Mouse (Mus musculus): ENCODE data around the gene Bbs7.

Bbs7 gene

DNA sequence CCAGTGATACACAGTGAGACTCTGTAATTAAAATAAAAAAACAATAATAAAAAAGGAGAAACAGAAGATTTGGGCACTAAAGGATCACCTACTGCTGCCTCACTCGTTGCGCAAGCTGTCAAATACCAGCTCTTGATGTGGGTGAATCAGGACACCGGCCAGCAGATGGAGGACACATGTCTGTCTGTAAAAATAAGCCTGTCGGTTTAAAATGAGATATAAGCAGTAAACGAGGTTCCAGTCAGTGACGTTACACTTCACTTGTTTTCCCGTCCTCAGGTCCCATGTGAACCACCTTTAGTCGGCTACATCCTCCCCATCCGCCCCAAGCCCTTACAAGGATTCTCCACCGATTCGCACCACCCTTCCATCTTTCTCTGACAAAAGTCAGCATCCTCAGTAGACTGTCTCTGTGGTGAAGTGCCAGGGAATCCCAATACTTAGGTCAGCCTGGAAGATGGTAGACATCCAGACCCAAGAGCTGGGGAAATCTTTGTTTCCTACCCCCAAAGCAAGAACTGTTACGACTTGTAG lies 61.4 kb downstream of the Bbs7 start:
- in situ Hi-C loops (cut with MboI; ENCODE audit: low sequenced_read_pairs): no loop called here

DNA sequence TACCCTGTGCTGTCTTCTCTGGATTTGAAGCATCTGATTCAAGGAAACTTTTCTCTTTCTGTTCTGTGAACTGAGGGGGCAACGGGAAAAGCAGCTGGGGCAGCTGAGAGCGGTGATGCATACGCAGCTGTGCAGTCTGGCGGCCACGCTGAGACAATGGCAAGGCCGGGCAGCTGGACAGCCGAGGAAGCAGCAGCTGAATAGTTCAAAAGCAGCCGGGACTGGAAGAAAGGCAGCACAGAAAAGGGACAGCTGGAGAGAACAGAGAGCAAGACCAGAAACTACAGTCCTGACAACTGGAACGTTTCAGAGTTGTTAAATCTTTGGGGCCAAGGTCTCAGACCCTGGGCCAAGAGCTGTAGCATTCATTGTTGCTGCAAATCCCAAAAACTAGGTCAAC lies 61.9 kb downstream of the Bbs7 start:
- in situ Hi-C loops (cut with MboI; ENCODE audit: low sequenced_read_pairs): no loop called here

DNA sequence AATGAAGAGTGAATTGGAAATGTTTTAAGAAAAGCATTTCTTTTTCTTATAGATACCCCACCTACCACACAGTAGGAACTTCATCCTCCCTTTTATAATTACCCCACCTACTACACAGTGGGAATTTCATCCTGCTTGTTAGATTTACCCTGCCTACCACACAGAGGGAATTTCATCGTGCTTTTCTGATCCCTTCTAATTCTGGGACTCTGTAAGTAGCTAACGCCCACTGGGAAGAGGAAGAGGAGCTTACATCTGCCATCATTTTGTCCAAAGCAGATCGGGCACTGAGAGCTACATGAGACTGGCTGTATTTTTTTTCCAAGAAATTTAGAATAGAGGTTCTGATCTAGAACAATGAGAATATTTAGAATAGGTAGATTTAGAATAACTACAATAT lies 68.3 kb downstream of the Bbs7 start:
- in situ Hi-C loops (cut with MboI; ENCODE audit: low sequenced_read_pairs): no loop called here

DNA sequence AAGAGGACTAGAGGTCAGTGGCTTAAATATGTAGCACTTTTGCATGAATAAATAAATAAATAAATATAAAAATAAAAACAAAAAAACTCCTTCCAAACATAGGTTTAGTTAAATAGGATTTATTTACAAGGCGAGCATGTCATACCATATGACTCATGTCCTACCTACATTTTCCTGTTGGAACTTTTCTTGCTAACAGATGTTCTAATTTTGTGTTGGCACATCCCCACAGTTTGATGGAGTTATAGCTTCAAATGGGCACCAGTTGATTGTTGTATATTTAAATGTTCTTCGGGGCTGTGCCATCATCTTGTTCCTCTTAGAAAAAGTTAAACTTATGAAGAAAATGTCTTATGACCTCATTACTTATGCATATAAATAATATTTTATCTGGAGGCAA lies 71.9 kb downstream of the Bbs7 start:
- in situ Hi-C loops (cut with MboI; ENCODE audit: low sequenced_read_pairs): no loop called here

DNA sequence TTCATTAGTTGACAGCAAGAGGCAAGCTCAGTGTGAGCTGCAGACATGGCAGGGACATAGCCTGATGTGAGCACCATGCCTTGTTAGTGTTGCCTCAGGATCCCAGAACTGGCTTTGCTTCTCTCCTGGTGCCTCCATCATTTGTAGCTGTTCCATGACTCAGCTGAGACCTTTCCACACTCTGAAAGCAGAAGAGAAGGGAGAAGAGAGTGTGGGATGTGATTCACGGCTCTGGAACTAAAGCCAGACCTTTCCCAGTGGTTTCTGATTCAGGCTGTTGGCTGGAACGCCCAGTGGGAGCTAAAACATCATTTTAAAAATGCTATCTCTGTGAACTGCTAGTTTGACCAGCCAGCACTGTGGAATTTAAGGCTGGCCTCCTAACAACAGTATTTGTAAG lies 72.5 kb downstream of the Bbs7 start:
- in situ Hi-C loops (cut with MboI; ENCODE audit: low sequenced_read_pairs): no loop called here

DNA sequence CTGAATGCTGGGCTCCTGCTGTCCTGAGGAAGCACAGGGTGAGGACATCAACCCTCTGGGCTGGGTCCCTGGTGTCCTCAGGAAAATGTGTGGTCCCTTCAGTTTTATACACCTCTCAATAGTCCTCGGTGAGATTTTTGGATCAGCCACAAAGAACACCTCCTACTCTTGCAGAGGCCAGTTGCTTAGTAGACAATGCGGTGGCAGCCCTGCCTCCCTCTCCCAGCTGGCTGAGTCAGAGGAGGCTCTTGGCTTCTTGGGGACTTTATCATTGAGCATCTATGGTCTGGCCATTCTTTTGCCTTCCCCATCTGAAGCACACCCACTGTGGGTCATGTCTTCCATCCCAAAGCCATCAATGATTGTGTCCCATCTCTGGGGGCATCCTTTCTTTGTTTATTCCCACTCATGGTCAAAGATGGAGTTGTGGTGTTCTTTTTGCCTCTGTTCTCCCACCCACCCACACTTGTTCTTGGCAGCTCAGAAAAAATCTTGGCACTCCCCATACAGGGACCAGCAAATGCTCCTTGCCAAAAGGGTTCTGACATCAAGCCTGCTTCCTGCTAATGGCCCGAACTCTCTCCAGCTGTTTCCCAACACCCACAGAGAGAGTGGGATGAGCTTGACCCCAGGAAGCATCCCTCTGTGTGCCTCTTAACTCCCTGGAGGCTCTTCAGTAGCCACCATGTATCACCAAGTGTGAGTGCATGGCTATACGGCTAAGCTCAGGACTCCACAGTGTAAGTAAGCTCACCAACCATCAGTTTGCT lies 75.4 kb downstream of the Bbs7 start:
- in situ Hi-C loops (cut with MboI; ENCODE audit: low sequenced_read_pairs): no loop called here

DNA sequence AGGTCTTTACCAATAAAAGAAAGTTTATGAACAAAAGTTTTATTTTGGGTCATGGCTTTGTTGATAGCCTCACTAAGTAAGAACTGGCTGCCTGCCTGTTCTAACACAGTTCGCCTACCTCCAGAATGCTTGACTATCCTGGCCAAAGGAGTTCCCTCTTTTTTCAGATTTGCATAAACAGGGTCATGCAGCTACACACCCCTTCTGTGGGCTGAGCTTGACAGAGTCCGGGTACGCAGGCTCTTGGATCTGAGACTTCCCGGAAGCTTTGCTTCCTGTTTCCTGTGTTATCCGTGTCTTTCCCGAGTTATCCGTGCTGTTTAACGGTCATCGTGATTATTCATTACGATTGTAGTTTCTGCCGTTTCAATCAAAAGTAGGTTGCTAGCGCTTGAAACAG lies 77.2 kb downstream of the Bbs7 start:
- in situ Hi-C loops (cut with MboI; ENCODE audit: low sequenced_read_pairs): no loop called here

DNA sequence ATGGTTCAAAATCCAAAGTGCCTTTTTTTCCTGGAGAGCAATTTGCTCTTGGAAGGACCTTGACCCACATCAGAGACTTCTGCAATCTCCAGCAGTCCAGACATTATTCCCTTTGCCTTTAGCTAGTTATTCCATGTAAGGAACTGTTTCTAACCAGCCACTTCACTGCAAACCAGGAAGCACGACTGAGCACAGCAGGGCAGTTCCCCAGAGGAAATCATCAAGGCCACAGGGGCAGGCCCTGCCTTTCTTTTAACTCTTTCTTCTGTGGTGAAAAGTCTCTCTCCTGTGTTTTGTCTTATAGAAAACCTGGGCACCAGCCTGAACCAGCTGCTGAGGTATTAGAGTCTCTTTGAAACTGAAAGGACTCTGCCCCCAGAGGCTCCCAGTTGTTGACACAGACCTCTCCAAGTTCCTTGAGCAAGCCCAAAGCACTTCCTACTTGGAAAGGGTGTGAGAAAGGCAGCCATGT lies 80.0 kb downstream of the Bbs7 start:
- in situ Hi-C loops (cut with MboI; ENCODE audit: low sequenced_read_pairs): no loop called here

DNA sequence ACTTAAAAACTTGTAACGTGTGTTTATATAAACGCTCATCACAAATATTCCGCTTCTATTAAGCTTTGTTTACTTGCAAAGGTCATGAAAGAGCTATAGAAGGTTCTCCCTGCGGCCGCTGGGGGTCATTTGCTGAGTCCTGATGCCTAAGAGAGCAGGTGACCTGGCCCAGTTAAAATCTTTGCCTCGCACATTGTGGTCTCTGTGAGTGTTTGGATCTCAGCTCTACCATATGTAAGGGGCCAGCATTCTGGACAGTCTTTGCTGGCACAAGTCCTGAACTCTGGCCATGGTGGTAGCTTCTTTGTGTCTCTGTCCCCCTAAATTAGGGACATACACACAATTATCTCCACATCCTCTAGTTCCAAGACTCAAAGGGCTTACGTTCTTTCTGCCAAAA lies 80.5 kb downstream of the Bbs7 start:
- in situ Hi-C loops (cut with MboI; ENCODE audit: low sequenced_read_pairs): no loop called here

DNA sequence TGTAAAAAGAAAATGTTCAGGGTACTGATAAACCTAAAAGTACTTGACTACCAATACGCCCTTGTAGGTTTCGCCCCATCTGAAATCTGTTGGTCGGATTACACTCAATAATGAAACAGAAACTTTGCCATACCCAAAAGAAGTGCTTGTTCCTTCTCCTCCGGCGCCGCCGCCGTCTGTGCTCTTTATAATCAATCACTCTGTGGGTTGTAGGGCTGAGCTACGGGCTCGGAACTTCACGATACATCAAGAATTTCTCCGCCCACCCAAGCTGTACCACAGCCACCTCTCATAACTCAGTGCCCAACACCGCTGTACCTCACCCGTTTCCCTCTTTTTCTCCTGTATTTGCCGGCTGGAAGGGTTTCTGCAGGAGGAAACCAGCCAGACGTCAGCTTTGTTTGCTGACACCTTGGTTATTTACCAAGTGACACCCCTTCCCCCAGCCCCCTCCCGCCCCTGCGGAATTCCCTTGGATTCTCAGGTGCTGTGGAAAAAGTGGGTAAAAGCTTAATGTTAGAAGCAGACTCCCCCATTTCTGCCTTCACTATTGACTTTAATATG lies 81.2 kb downstream of the Bbs7 start:
- in situ Hi-C loops (cut with MboI; ENCODE audit: low sequenced_read_pairs): no loop called here

DNA sequence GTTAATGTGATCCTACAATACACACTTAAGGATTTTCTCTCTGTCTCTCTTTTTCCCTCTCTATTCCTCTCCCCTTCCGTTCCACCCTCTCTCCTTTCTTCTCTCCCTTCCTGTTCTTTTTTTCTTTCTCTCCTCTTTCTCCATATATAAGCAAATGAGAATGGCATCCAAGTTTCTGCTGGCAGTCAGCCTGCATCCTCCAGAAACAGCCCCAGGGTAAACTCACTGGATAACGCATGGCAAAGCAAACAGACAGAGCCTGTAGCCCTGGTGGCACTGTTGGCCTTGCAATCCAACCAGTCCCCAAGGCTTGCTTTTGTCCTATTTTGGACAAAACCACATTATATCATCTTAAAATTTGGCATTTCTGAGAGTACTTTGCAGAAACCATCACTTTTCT lies 82.0 kb downstream of the Bbs7 start:
- in situ Hi-C loops (cut with MboI; ENCODE audit: low sequenced_read_pairs): no loop called here

DNA sequence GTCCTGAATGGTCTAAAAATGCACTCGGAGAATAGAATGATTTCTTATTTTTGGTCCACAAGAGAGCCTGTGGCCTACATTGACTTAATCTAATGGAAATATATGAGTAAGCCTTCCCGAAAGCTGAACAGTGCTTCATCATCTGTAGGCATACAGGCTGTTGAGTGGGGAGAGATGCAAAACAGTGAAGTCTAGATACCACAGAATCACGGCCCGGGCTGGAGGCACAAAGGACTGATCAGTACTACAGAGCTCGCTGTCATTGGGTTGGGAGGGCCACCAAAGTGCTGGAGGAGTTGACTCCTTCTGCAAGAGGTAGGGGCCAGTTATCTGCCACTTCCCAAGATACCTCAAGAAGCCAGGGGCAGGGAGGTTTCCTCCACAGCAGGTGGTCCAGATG lies 82.5 kb downstream of the Bbs7 start:
- in situ Hi-C loops (cut with MboI; ENCODE audit: low sequenced_read_pairs): no loop called here

DNA sequence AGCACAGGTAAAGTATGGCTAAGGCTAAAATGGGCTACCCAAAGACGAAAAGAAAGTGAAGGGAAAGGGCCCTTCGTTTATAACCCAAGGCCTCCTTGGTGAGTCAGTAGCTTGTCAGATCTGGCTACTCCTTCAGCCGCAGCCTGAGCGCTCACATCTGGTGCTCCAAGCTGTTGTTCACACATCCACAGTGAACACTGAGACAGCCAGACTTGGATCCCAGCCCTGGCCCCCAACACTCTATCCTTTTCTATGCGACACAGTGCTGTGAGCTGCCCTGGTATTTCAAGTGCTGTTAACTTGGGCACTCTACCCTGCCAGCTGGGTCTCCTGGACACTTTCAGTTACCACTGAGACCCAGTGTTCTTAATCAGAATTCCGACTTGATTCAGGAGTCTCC lies 82.9 kb downstream of the Bbs7 start:
- in situ Hi-C loops (cut with MboI; ENCODE audit: low sequenced_read_pairs): no loop called here

DNA sequence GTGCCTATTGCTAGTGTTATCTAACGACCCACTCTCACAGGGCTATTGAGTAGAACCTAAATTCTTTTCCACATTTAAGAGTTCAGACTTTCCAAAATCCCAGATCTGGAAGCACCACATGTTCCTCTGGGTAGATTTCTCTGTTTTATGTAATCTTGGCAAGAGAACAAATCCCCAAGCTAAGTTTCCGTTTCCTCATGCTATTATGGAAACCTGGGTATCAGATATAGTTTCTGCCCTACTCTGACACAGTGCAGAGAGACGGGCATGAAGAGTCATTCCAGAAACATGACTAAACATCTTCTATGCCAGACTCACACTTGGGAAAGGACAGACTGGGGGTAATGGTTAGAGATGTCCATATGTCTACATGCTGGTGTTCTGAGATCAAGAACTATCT lies 88.8 kb downstream of the Bbs7 start:
- in situ Hi-C loops (cut with MboI; ENCODE audit: low sequenced_read_pairs): no loop called here

All from CH12F3 (cell line).